Mouse (Mus musculus) lung, postnatal 4 days (tissue): ENCODE measurements around the gene Mrps7.

ENCODE experiments used
- DNase-seq, 2 experiments: peaks; one replicate each; pipeline ENCODE4 v3.0.0; 2021

Mrps7 gene

GRCm38 (mm10) chr11:115629734-115630531 lies 26.2 kb downstream of the Mrps7 start:
- no peak for DNase-seq

DNA sequence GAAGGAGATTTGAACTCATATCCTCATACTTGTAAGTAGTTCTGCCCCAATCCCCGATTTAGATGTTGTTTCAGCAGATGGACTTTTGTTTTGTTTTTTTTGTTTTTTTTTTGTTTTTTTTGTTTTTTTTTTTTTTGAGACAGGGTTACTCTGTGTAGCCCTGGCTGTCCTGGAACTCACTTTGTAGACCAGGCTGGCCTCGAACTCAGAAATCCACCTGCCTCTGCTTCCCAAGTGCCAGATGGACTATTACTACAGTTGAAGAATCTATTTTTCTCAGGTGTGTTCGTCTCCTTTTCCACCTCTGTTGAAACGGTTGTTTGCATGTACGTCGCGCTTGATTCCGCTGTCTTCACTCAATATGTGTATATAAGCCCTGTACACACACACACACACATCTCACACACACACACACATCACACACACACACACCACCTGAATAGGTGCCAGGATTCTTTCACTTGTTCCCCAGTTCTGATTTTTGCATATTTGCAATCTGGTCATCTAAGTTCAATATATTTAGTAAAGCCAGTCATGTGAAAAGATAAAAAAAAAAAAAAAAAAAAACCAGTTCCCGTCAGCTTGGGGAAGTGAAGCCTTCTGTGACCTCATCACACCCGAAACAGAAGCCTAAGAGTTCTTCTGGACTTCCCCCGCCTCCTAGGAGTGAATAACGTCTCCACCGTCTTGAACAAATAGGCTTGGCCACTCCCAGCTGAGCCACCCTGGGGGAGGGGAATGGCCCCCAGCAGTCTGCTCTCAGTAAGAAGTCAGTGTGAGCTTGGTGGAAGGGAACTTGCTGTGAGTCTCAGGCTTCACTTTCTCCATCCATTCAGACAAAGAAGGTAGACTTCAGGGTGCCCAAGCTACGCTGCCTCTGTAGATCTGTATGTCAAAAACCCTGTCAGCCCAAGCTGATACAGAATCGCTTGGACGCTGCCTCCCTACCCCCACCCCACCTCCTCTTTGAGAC lies 27.1 kb downstream of the Mrps7 start:
- peak; percentile 77 to 82 for DNase-seq

- DNase-seq, result peak in 1 of 2 experiments; percentile 68
These were observed 27.8 kb downstream of the Mrps7 start for GRCm38 (mm10) chr11:115631505-115631890.

- no peak for DNase-seq
These were observed 28.5 kb downstream of the Mrps7 start for GRCm38 (mm10) chr11:115632247-115632646.

- DNase-seq, result no peak
These were observed 29.1 kb downstream of the Mrps7 start for GRCm38 (mm10) chr11:115632862-115633261.

- peak in 1 of 2 experiments; percentile 53 for DNase-seq
These were observed 30.4 kb downstream of the Mrps7 start for GRCm38 (mm10) chr11:115634109-115634508.

GRCm38 (mm10) chr11:115635041-115635440 lies 31.3 kb downstream of the Mrps7 start:
- no peak for DNase-seq

DNA sequence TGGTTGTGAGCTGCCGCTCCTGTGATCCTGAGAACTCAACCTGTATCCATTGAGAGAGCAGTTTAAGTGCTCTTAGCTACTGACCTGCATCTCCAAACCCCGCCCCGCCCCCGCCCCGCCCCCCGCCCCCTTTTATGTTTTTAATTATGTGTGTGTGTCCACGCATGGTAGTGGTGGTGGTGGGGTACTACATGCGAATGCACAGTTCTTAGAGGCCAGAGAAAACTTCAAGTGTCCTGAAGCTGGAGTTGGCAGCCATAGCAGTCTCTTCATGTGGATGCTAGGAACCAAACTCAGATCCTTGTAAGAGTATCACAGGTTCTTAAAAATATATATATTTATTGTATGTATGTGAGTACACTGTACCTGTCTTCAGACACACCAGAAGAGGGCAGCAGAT lies 31.8 kb downstream of the Mrps7 start:
- no peak for DNase-seq

DNA sequence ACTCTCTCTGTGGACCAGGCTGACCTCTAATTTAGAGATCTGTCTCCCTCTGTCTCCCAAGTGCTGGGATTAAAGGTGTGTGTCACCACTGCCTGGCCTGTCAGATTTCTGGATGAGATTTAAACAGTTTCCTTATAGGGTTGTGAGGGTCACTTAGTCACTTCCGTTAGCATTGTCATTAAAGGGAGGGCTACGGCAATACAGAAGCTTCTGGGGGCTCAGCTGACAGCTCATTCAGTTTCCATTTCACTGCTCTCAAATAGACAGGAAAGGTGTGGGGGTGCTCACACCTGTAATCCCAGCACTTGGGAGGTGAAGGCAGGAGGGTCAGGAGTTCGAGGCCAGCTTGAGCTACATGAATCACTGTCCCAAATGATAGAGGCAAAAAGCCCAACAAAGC lies 33.2 kb downstream of the Mrps7 start:
- DNase-seq, result no peak

DNA sequence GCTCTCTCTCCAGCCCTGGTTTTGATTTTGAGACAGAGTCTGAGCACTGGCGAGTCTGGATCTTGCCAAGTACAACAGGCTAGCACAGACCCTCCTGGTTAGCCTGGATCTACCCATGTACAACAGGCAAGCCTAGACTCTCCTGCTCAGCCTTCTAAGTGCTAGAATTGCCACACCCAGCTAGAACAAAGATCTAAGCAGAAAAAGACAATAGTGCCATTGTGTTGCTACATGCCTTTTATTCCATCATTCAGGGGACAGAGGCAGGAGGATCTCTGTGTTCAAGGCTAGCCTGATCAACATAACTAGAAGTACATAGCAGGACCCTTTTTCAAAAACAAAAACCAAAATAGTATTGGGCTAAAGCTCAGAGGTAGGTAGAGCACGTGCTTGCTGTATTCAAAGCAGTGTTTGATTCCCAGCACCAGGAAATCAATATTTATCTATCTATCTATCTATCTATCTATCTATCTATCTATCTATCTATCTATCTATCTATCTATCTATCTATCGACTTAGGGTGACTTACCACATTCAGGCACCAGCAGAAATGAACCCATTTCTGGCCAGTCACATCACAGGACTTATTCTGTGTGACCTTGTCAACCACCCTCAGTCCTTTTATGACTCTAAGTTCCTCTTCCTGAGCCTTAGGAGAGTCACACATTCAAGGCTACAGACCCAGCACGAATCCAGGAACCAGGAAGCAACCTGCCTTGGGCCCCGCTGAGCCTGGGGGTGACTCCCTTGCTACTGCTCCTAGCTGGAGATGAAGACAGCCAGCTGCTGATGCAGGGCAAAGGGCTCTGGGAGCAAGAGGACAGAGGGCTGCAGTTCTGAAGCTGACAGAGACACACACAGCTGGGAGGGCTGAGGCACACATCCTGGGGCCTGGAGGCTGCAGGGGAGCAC lies 35.0 kb downstream of the Mrps7 start:
- peak; percentile 39 to 77 for DNase-seq

- DNase-seq, result no peak
These were observed 35.8 kb downstream of the Mrps7 start for GRCm38 (mm10) chr11:115639540-115639939.

DNA sequence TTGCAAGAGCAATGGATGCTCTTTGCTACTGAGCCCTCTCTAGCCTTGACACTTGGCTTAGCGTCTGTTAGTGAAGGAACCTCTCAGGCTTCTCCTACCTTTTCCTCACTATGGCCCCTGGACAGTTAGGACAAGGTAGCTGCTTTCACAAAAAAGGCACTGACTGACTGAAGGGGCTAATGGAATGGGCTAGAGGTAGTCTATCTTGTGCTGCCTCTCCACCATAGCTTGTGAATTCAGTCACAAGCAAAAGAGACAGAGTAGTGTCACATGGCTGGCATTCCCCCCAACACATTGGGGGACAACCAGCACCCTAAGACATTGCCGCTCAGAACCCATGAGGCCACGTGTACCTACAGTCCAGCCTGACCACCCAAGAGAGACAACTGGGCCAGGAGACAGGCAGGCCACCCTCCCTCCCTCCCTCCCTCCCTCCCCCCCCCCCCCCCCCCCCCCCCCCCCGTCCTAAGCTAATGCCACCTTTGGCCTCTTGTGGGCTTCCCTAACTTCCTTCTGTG lies 36.6 kb downstream of the Mrps7 start:
- no peak for DNase-seq

GRCm38 (mm10) chr11:115640978-115641663 lies 37.4 kb downstream of the Mrps7 start:
- DNase-seq, result peak in 1 of 2 experiments; percentile 17

DNA sequence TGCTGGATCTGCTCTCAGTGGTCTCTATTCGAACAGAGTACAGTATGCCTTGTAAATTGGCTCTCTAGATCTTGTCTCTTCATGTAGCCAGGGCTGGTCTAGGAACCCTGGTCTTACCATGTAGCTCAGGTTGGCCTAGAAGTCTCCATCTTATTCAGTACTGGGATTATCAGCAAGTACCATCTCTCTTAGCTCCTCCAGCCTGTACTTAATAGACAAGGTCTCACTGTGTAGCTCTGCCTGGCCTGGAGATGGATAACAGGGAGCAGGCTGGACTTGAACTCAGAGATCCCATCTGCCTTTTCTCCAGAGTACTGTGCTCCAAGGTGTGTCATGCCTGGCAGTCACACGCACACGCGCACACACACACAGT lies 37.9 kb downstream of the Mrps7 start:
- no peak for DNase-seq

GRCm38 (mm10) chr11:115642705-115643104 lies 39.0 kb downstream of the Mrps7 start:
- DNase-seq, result no peak

DNA sequence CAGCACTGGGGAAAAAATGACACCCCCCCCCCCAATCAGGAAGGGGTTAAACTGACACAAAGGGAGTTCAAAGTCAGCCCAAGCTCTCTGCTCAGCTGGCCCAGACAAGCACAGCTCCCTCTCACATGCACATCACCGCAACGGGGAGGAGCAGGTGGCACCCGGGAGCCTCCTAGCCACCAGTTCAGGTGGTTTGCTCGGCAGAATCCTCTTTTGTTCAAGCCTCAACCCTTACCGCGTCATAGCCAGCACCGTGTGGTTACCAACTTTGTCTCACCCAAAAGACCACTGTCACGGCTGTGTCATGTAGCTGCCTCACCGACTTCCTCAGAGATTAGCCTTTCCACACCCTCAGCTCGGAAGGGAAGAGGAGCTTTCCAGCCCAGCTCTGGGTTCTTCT lies 39.5 kb downstream of the Mrps7 start:
- no peak for DNase-seq

- no peak for DNase-seq
These were observed 40.6 kb downstream of the Mrps7 start for GRCm38 (mm10) chr11:115644308-115644707.

GRCm38 (mm10) chr11:115645498-115645897 lies 41.8 kb downstream of the Mrps7 start:
- peak in 1 of 2 experiments; percentile 56 for DNase-seq

- DNase-seq, result no peak
These were observed 42.7 kb downstream of the Mrps7 start for GRCm38 (mm10) chr11:115646439-115646838.

DNA sequence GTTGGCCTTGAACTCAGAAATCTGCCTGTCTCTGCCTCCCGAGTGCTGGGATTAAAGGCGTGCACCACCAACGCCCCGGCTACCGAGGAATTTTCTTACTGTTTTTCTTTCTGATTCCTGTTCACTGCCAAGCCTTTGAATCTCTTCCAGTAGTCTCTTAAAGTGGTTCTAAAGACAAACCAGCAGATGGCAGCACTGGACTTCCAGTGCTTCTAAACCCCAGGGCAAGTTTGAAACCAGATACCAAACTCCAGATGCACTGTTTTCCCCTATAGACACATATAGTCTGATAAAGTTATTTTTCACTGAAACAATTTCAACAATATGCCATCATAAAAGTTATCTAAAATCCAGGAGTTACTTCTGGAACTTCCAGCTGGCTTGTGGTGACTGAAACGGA lies 43.7 kb downstream of the Mrps7 start:
- DNase-seq, result peak in 1 of 2 experiments; percentile 68

- no peak for DNase-seq
These were observed 46.0 kb downstream of the Mrps7 start for GRCm38 (mm10) chr11:115649706-115650105.

DNA sequence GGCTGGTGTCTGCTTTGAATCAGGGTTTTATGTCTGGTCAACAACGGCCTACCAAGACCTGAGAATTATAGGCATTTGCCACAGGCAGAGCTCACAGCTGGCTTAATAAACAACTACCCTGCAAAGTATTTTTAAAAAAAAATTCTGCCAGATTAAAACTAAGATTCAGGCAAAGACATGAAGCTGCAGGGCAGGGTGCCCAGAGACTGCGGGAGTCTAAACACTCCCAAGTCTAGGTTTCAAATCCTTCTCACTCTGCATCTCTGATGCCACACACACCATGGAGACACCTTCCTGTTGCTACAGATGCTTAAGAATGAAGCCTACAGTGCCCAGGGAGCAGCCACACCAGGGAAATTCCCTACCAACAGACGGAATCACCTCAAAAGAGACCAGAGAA lies 48.0 kb downstream of the Mrps7 start:
- DNase-seq, result no peak
